Mouse (Mus musculus): ENCODE data around the gene Lsm10.
A peak's percentile ranks its signal among the peaks of the same experiment; 100 is the strongest.
"Not testable (repeated sequence)": the region's sequence is repeated elsewhere in the genome, so short reads cannot be mapped to it uniquely, and the experiment has no call there.

Lsm10 gene

DNA sequence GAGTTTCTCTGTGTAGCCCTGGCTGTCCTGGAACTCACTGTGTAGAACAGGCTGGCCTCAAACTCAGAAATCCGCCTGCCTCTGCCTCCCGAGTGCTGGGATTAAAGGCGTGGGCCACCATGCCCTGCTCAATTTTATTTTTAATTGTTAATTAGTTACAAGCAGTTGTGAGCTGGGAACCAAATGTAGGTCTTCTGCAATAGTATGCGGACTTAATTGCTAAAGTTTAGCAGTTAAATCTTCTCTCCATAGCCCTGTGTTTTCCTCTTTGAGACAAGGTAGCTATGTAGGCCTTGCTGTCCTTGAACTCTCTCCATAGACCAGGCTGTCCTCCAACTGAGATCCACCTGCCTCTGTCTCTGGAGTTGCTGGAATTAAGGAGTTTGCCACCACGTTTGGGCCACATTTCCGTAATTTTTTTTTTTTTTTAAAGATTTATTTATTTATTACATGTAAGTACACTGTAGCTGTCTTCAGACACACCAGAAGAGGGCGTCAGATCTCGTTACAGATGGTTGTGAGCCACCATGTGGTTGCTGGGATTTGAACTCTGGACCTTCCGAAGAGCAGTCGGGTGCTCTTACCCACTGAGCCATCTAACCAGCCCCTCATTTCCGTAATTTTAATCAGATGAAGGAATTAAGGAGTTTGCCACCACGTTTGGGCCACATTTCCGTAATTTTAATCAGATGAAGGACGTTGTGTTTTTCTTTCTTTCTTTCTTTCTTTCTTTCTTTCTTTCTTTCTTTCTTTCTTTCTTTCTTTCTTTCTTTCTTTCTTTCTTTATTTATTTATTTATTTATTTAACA, 597 bp upstream of the Lsm10 start:
- not testable (repeated sequence) for DNase-seq (ENCODE audit: low read depth)

DNA sequence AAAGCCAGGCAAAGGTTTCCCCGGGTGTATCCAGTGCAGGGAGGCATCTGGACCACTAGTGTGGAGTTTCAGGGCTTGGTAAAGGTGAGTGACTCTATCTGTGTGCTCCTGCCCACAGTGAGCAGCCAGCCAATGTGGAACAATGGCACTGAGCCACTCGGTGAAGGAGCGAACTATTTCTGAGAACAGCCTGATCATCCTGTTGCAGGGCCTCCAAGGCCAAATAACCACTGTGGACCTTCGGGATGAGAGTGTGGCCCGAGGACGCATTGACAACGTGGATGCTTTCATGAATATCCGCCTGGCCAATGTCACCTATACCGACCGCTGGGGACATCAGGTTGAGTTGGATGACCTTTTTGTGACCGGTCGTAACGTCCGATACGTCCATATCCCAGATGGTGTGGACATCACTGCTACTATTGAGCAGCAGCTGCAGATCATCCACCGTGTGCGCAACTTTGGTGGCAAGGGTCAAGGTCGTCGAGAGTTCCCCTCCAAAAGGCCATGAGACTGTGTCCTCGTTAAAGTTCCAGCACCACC, 1.4 kb downstream of the Lsm10 start:
- no peak for DNase-seq (ENCODE audit: low read depth)

DNA sequence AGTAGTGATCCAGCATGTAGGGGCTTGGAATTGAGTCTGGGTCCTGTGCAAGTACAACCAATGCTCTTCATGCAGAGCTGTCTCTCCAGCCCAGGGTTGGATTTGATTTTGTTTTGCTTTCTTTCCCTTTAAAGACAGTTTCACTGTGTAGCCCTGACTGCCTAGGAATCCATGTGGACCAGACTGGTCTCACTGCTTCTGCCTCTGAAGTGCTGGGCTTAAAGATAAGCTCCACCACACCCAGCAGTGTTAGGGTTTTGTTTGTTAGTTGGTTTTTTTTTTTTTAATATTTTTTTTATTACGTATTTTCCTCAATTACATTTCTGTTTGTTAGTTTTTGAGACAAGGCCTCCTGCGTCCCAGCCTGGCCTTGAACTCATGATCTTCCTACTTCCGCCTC, 2.9 kb downstream of the Lsm10 start:
- DNase-seq (ENCODE audit: low read depth), result no peak

DNA sequence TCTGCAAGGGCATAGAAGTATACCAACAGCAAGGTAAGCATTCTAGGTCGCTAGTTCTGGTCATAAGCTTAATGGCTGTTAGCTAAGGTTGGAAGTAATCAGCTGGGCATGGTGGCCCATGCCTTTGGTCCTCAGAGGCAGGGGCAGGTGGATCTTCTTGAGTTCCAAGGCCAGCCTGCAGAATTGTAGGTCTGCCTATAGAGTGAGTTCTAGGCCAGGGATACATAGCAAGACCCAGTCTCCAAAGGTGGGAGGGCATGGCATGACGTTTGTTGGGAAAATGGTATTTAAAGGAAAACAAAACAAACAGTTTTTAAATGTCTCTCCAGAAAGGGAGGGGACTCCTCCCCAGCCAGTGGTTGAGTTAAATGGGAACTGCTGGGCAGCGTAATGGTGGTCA, 4.3 kb downstream of the Lsm10 start:
- no peak for DNase-seq (ENCODE audit: low read depth)

DNA sequence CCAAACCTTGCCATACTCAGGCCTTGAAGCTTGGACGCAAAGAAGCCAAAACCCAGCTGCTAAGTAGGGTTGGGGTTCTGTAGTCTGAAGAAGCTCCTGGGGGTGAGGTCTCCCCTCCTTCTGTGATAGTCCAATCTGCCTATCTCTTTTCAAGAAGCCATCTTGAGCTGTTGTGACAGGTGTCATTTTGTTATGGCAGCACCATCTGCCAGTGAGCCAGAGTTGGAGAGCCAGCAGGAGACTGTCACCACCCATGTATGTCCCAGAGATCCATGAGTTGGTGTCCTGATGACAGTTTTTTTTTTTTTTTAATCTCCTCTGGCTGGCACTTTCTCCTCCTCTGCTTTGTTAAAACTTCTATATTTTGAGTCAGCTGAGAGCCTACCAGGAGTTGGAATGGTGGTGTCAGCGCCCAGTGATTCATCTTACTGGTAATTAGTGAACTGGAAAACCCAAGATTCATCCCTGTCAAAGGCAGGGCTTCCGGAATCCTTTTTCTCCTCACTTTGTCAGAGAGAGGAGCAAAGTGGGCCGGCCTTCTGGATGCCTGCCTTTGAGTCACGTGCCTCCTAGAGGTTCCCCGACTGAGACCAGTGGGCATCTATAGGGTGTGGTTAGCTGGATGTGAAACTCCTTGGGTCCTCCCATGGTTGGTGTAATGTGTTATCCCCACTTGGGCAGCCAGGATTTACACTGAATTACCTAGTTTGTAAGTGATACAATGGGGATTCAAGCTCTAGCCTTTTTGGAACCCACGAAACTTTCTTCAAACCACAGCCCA, 5.8 kb downstream of the Lsm10 start:
- DNase-seq (ENCODE audit: low read depth), result no peak

DNA sequence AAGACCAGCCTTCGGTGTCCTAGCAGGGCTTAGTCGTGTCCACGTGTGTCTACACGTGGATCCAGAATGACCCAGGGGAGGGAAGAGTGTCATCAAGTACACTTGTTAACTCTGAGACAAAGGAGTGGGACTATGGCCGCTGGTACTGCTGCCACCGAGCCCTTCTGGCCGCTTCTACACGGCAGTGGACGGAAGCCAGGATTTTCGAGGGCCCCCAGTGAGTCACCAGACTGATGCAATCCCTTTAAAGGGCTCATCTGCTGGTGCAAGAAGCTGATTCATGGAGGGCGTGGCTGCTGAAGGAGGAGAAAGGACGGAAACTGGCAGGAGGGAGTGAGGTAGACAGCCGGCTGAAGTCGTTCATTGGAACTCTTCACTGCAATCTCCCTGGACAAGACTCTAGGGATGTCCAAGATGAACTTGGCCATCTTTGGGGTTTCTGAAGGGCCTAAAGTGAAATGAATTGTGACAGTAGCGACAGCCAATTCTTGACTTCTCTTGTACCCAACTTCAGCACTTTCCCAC, 6.7 kb downstream of the Lsm10 start:
- peak; percentile 95 for DNase-seq (ENCODE audit: low read depth)

DNA sequence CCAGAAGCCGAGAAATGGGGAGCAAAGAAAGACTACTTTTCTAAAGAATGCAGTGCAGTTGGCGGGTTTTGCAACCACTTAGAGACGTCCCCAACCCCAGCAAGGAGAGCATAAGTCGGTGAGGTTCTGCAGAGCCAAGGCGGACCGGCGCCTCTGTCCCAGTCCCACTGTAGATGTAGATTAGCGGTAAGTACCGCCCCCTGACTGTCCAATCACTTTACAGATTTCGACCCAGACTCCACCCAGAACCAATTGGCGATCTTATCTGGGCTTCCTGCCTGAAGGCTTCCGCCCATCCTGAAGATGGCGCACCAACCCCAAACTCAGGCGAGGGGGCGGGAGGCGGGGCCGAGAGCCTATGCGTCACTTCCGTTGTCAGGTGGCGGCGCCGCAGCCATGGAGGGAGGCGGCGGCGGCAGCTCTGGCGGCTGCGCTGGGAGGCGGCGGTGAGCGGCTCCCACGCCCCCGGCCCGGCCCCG, 7.2 kb downstream of the Lsm10 start, which contains the start of gene Stk40:
Gene Stk40, plus strand, starts transcription at position 368 of the 479 bp plus-strand sequence.
- peak; percentile 97 for DNase-seq (ENCODE audit: low read depth)

DNA sequence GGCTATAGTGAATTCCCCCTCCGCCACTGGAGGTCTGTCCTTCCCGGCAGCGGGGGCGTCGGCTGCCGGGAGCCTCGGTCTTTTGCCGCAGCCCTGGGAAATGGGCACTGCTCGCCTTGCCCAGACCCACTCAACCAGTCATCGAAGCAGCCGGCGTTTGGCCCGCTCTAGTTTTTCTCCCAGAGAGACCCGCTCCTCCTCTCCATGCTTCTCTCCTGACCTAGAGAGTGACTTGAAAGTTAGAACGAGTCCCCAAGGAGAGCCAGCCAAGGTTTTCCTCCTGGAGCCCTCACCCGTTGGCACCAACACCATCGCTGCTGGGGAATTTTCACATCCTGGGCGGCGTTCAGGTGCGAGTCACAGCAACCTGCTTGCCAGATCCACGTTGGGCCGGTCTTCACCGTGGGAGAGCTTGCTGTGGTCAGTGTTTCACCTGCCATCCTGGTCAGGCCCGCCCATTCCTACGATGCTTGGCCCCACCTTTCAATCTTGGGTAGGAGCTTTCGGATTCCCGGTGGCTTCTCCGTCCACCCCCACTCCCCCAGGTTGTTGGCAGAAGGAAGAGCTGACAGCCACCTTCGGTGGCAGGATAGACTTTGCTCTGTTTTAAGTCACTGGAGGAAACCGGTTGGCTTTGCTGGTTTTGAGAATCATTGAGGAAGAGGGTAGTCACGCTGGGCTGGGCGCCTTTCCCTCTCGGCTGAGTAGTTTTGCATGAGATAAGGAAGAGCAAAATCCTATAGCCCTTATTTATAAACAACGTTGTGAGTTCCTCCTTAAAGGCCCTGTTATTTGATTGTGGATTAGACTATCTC, 8.0 kb downstream of the Lsm10 start:
- DNase-seq (ENCODE audit: low read depth), result no peak

DNA sequence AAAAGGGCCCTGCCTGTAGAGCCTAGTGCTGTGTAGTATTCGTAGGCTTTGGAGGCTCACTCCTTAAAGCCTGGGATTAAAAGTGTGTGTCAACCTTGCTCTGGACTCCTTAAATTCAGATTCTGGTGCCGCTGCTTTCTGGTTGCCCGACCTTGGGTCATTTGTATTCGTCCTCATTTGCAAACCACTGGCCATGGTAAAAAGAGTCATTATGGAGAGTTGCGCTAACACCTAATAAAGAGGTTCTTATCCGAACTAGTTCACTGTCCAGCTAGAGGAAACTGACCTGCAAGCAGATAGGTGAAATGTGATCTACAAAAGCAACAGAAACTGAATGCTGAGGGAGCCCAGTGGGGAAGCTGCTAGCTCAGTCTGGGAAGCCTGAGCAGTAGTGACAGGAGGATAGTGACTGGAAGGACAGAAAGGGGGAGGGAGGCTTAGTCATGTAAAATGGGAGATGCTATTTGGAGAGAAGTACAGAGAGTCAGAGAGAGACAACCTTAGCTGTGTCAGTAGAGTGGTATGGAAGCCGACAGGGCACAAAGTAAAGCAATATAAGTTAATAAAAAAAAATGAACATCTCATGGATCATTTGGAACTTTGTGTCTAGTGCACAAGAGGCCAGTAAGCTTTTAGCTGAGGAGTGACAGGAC, 8.8 kb downstream of the Lsm10 start:
- no peak for DNase-seq (ENCODE audit: low read depth)

DNA sequence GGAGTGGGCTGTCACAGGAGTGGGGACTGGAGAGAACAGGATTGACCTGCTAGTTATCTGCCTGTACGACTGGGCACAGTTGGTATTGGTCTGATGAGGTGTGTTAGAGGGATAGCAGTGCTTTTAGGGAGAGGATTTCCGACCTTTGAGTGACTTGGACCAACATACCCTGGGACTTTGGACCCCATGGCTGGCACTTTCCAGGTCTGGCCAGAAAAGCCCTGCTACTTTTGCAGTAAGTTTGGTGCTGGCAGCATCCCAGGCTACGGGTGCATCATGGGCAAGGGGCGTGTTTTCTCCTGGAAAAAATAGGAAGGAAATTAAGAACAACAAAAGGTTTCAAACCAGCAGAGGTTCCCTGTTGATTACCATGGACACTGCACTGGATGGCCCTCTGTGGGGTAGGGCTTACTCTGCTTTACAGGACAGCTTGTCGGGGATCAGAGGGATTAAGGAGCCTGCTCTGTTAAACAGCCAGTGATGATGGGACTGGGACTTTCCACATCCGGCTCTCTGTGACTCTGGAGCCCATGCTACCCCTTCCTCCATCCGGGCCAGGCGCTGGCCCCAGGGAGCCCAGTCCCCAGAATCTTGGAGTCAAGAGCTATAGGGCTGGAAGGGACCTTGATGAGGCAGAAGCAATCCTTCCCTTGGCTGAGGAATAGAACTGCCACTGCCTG, 11.8 kb downstream of the Lsm10 start:
- no peak for DNase-seq (ENCODE audit: low read depth)

DNA sequence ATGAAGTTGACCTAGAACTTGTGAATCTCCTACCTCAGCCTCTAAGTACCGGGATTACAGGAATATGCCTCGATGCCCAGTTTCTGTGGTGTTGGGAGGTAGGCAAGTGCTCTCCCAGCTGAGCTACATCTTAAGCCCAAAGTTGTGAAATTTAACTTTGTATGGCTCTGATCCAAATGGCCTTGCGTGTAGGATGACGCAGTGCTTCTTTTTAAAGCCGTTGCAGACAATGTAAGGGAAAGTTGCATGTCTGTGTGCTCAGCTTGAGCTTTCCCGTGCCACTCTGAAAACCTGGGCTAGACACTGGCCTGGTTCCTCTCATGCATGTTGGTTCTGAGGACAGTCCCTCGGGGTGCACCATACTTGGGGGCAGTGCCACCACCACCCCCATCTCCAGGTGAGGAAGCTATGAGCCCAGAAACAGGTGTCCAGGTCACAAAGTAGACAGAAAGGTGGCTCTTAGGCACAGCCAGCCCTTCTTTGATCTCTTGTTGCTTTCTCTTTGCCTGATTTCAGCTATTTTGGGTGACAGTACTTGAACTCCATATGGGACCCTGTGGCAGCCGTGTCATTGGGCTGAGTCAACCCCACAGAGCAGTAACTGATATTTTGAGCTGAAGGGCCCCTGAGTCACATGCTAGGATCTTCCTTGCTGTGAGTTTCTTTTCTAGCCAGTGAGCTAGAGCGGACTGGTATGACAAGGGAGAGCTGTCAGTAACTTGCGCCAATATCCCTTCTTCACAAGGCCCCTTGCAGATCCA, 13.4 kb downstream of the Lsm10 start:
- no peak for DNase-seq (ENCODE audit: low read depth)

DNA sequence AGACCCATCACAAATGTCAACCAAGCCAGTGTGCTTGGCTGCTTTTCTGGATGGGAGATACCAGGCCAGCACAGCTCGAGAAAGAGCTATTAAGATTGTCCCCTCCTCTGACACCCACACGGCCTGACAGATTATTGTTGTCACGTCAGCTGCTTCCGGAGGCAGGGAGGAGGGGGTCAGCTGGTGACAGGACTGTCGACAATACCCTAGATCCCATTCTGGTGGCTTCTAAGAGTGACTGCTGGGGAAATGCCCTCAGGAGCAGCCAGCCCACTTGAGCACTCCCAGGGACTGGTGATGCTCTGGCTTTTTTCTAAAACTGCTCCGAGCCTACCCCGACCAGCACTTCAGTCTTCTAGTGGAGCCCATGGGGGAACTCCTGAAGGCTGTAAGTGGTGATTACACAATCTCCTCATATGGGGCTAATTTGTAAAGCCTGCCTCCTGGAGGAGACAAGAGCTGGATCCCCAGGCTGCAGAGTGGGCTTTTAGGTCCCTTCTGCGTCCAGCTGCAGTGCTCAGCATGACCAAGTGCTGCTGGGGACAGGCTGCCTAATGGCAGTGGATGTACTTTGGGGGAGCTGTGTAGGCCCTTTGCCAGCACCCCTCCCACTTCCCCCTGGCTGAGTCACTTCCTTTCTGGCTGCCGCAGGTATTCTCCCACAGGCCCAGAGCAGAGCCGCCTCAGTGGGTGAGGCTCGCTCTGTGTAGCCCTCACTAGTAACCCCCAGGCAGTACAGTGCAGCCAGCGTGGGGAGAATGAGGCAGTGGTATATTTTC, 14.1 kb downstream of the Lsm10 start:
- DNase-seq (ENCODE audit: low read depth), result peak; percentile 73

DNA sequence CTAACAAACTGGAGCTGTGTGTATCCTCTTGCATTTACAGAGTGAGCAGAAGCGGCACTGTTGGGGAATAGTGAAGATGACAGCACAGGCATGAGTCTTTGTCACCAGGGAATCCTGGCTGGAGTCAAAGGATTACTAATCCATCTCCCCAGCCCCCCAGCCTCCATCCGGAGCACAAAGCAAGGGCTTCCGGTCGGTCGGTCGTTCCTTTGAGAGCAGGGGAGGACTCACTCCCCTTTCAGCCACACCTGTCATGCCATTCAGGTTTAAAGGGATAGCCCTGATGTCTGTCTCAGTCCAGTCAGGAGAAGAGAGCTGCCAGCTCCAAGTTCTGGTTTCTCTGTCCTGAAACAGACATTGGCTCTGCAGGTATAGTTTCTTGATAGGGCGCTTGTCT, 14.7 kb downstream of the Lsm10 start:
- no peak for DNase-seq (ENCODE audit: low read depth)

DNA sequence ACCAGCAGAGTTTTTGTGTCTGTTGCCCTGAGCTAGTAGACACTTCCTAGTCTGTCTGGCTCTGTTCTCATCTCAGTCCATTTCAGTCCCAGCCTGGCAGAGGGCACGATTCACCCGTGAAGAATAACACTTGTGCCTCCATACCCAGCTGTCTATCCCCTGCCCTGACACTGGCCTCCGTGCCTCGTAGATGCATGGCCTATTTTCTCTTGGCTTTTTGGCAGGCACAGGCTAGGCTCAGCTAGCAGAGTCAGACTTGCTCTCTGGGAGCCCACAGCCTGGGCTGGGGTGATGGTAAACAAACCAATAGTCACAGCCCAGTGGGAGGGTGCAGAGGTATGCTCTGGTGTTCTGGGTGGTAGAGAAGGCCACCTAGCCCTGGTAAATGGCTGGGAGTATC, 16.8 kb downstream of the Lsm10 start:
- no peak for DNase-seq (ENCODE audit: low read depth)

DNA sequence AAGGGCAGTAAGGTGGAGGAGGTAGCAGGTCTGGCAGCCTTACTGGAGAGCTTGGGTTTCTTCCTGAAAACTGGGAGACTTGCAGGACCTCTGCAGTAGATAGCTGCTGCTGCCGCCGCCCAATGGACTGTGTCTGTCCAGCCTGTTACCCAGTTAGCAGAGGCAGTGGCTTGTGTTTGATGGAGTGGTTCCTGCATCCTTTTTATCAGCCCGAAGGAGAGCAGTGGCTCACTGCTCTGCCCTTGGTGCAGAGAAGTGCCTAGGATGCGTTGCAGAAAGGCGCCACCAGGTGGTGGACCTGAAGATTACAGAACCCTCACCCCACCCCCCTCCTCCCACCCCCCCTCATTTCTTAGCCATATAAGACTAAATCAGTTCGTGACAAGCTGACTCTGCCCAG, 17.5 kb downstream of the Lsm10 start:
- DNase-seq (ENCODE audit: low read depth), result no peak

DNA sequence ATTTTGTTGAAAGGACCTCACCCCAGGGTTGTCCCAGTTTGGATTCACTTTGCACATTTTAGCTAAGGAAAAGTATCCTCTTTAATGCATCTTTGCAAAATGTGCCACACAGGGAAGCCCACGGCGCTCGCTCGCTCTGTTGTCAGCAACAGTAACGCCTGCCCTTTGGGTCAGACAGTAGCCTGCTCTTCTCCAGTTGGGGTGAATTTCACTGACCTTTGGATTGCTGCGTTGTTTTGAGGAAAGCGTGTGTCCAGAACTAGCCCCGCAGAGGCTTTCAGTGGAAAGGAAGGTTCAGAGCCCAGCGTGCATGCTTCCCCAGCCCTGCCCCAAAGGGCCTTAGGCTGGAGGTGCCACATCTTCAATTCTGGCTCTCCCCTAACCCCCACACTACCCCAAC, 19.0 kb downstream of the Lsm10 start:
- no peak for DNase-seq (ENCODE audit: low read depth)

DNA sequence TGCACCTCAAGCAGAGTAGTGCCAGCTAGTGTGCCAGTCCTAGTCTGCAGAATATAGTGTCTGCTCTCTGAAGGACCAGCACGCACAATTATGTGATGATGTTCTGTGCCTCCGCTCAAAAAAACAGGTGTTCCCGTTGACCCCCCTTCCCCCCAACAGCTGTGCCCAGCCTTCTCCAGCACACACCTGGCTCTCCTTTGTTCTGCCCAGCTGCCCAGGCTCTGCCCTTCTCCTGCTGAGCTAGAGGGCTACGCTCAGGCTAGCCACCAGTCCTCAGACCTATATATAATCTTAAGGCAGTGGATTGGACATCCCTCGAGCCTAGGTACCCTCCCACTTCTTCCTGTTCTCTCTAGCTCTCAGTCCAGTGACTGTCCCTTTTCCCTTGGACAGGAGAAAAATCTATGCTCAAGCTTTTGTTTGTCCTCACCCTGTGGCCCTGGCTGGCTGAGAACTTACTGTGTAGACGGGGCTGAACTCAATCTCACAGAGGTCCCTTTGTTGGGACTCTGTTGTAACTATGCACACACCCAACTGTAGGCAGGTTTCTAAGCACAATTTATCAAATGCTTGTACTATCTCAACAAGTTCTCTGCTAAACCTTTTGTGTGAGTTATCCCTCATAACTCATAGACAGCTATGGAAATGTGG, 19.6 kb downstream of the Lsm10 start:
- DNase-seq (ENCODE audit: low read depth), result no peak

DNA sequence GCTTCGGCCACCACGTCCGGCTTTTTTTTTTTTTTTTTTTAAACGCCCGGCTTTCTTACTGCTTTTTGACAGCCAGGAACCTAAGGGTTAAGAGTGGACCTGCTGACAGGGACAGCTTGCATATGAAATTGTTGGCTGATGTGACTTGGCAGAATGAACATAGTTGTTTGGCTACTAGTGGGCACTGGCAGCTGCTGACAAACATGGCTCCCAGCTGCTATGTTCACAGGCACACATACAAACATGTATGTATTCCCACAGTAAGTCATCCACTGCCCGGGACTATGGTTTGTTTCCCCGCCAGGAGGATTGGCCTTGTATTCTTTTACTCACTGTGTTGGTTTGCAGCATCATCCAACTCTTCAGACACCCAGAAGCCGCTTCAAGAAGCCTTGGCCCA, 20.7 kb downstream of the Lsm10 start:
- DNase-seq (ENCODE audit: low read depth), result no peak

DNA sequence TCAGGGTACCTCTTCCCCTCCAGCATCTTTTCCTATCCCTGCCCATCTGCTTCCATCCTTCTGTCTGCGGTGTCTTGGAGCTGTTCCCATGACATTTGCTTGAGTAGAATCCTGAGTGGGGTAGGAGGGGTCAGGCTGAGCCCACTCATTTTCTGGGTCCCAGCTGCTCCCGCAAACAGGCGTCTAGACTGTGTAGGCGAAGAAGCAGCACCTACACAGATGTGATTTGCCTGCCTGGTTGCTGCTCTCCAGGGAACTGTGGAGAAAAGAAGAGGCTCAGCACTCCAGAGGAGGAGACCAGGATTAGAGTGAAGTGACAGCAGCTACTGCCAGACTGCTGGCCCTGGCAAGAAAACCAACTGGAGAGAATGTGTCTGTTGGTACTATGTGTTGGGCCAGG, 22.2 kb downstream of the Lsm10 start:
- DNase-seq (ENCODE audit: low read depth), result no peak

Data from c-Kit-positive CD71-negative TER-119-negative erythroid progenitor cells, embryonic 14.5 days (primary cell).